Mouse (Mus musculus): ENCODE measurements around the gene Sult1a1.

DNA sequence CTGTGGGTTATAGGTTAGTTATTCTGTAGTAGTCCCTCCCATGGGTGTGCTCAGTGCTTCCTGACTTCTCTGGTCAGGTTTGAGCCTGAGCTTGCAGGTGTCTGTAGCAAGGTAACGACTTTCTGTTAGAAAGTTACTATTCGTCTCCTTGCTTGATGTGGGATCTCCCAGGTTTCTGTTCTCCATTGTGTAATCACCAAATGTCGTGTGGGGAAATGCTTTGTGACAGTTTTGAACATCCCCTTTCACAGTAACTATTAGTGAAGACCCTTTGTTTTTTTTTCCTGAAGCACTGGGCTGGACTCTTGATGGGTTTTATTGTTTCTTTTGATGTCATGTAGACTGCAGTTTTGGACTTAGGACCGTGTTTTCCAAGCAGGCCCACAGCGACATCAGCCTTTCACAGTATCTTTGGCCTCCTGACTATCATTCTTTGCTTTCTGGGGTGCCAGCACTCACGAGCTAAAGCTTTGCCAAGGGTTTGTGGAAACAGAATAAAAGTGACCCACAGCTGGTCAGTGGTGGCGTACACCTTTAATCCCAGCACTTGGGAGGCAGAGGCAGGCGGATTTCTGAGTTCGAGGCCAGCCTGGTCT is 8.6 kb downstream of the Sult1a1 start:
- no peak for TF ChIP-seq CTCF (conservative IDR thresholded peaks at IDR 0.05; ENCODE audit: low read length)
- TF ChIP-seq POU5F1 (IDR thresholded peaks at IDR 0.05; ENCODE audit: borderline replicate concordance, low read length) = no peak

All from E14TG2a.4 (cell line).